Mouse (Mus musculus): ENCODE results near the gene Slc6a20a.

GRCm38 (mm10) chr9:123688227-123688626, 9.5 kb upstream of the Slc6a20a start:
- no peak for TF ChIP-seq POLR2A (IDR thresholded peaks at IDR 0.05; ENCODE audit: borderline replicate concordance, extremely low read depth, low read depth, low read length)
- TF ChIP-seq CTCF (IDR thresholded peaks at IDR 0.05; ENCODE audit: insufficient read depth, low read length): no peak

Data from lung, adult 2 months (tissue).